Mouse (Mus musculus) cerebellum, postnatal 4 days (tissue): ENCODE data around the gene Ccdc17.

Experiments
- DNase-seq, 2 experiments: peaks; one replicate each; pipeline ENCODE4 v3.0.0; 2022; ENCODE audit warnings: low spot score in 2 of 2, mixed read lengths in 1 of 2

The Ccdc17 gene

GRCm38 (mm10) chr4:116644326-116644725 is 47.9 kb downstream of the Ccdc17 start:
- no peak for DNase-seq

DNA sequence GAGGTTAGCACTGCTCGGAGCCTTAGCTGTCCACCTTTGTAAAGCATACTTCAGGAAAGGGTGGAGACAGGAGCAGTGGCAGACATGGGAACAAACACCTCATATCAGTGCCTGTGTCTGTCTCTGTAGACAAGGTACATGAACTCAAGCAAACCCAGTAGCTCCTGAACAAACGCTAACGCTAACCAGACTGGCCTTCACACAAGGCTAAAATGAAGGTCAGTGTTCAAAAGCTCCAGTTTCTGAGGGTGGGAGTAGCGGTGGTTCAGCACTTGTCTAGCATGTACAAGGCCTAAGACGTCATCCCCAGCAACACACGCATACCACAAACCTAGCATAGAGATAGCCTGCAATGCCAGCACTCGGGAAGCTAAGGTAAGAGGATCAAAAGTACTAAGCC is 49.2 kb downstream of the Ccdc17 start:
- DNase-seq, result no peak

GRCm38 (mm10) chr4:116649411-116649810 is 53.0 kb downstream of the Ccdc17 start:
- no peak for DNase-seq
